Mouse (Mus musculus) NIH3T3 (cell line): Measurements from ENCODE around the gene Arfgap3.
"Not testable (repeated sequence)": the region's sequence is repeated elsewhere in the genome, so short reads cannot be mapped to it uniquely, and the experiment has no call there.

Source experiments
- DNase-seq: peaks from one replicate; pipeline ENCODE4 v3.0.0-alpha.2; 2012; ENCODE audit warnings: low read depth

The Arfgap3 gene

DNA sequence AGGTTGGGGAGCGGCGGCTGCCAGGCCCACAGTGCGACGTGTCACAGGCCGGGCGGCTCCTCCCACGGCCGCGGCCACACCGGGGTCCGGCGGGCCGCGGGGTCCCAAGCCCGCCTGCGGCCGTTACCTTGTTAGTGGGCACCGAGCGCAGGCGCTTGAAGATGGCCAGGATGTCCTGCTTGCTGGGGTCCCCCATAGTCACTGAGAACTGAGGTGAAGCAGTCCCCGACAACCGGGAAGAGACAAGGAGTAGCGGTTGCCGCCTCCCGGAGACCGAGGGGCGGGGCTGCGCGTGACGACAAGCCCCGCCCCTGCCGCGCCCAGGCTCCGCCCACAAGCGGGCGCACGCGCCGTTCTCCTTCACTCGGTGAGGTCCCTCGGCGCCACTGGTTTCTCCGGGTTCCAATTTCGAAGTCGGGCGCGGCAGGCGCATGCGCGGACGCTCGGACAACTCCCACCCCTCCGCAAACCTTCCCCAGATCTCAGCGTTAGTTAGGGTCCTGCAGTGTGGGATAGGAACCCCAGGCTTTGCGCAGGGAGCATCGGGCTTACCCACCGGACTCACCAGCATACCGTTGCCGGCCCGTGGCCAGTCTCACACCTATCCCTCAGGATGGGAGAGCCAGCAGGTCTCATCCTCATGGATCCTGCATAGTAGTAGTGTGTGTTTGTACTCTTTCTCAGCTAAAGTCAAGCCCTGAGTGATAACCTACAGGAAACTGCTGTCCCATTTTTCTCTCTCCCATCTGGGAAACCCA is at the start of gene Arfgap3:
Gene Arfgap3 (minus strand): TSS at position 294 of the 758 bp plus-strand sequence.
- DNase-seq = peak; percentile 96

DNA sequence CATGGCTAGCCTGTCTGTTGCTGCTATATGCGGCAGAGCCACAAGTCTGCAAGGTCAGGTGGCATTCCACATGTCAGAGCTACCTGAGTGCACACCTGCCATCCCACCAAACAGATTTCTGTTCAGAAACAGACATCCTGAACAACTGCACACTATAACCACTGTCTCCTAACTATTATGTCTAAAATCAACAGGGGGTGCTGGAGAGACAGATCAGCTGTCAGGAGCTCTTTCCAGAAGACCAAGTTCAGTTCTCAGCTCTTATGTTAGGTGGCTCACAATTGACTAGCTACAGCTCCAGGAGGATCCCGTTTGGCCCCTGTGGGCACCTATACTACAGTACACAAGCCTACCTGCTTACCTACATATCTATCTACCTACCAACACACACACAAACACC is 42.7 kb upstream of the Arfgap3 start:
- no peak for DNase-seq

DNA sequence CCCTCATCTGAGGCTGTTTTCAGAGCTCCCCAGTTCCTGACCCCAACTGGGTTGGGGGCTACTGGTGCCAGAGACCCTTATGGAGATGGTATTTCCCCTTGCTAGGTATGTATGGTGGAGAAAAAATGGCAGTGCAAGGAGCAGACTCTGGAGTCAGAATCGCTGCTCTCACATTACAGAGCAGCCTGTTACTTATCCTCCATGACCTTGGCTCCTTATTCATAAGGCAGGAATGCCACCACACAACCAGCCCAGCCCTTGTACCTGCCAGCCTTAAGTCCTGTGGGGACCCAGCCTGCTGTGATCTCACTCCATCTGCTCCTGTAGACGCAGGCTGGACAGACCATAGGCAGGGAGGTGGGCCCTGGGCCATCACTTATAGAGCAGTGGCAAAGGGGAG is 37.9 kb upstream of the Arfgap3 start:
- peak; percentile 44 for DNase-seq

DNA sequence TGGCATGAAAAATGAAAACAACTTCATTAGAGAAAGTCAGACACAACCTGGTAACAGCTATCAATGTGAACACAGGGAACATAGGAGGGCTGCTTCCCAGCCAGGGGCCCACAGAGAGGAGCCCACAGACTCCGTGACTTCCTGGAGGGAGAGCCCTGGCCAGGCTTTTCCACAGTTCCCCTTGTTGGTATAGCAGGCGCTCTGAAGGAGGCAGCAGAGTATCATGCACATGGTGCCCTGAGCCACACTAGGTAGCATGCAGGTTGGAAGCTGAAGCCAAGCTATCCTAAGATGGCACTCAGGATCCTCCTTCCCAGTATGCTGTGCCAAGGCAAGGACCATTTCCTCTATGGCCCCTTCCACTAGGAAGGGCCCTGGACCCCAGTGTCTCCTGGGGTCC is 33.6 kb upstream of the Arfgap3 start:
- peak; percentile 80 for DNase-seq

DNA sequence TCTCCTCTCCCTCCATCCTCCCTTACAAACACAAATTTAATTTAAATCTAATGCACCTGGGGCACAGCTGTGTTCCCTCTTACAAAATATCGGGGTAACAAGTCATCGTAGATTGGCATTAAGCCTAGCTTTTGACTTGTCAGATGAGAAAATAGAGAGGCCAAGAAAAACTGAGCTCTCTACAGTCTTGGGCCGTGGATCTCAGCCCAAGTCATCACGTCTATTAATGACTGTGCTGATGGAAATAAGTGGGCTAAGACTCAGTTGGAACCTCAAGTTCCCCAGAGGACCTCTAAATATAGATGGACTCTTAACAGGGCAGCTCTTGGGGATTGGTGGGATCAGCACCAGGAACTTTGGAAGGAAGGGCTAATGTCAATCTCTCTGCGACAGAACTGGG is 33.1 kb upstream of the Arfgap3 start:
- peak; percentile 80 for DNase-seq

DNA sequence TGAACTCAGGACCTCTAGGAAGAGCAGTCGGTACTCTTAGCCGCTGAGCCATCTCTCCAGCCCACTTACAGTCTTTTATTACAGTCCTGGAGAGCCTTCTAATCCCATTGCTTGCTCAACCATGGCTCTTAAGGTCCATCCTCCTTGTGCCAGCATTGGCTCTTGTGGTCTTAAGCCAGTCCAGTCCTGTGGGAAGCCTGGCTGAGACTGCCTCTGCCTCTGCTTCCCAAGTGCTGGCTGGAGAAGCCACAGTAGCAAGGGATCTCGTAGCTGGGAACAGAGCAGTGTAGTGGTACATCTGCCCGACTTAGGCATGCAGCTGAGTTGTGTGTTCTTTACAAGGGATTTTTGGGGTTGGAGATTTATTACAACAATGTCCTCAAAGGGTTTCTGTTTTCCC is 32.4 kb upstream of the Arfgap3 start:
- DNase-seq = no peak

DNA sequence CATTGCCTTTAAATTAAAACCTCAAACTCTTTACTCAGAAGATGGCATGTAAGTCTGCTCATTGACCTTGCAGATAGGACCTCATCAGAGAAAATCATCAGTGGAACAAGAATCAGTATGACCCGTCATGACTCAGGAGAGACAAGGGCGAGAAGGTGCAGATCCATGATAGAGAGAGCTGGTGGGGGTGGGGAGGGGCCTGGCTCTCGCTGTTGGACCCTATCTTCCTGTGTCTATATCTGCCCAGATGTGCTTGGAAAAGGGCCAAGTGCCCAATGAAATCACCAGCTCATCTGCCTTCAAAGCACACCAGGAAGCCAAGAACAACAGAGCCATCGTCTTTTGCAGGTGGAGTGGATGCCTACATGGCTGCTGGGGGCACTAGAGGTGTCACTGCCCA is 27.1 kb upstream of the Arfgap3 start:
- no peak for DNase-seq

DNA sequence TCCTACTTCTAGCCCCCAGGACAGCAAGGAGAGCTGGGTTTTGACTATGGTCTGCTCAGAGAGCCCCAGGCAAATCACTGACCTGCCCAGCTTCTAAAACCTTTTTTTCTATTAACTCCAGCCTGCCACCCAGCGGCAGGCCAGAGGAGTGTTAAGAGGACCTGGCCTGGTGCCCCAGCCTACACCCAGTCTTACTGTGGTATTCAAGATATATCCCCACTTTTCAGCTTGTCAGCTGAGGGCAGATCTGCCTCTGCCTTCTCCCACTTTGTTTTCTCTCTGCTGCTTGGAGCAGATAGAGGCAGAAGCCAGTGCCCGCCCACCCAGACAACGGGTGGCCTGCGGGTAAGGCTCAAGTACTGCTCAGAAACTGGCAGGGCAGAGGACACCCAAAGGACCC is 25.1 kb upstream of the Arfgap3 start:
- peak; percentile 91 for DNase-seq

DNA sequence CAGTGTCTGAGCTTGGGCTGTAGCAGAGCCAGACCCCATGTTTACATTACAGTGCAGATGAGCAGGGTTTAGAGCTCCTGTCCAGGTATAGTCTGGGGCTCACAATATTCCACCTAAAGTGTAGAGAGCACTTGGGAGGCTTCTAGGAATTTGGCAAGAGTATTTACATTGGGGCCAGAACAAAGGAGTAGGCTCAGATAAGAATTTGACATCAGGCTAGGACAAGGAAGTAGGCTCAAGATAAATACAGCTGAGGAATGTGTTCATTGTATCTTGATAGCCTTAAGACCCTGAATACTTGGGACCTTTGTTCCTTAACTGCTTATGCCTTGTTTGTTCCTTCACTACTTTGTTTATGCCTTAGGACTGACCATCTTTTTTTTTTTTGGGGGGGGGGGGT is 24.0 kb upstream of the Arfgap3 start:
- DNase-seq = no peak

DNA sequence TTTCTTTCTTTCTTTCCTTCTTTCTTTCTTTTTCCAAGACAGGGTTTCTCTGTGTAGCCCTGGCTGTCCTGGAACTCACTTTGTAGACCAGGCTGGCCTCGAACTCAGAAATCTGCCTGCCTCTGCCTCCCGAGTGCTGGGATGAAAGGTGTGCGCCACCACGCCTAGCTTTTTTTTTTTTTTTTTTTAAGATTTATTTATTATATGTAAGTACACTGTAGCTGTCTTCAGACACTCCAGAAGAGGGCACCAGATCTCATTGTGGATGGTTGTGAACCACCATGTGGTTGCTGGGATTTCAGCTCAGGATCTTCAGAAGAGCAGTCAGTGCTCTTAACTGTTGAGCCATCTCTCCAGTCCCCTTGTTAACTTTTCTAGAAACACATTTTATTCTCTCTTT is 18.7 kb upstream of the Arfgap3 start:
- not testable (repeated sequence) for DNase-seq

DNA sequence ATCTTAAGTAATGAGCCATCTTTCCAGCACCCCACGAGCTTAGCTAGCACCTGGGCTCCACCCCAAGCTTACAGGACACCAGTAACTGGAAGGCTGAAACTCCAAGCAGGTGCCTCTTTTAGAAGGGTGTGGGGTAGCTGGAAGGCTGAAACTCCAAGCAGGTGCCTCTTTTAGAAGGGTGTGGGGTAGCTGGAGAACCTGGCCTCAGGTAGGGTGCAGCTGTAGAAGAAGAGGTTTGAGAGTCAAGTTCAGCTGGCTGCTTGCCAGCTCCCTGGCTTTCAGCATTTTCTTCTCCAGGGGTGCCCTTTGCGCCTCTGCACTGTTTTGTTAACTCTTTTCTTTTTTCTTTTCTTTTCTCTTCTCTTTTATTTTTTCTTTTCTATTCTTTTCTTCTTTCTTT is 18.2 kb upstream of the Arfgap3 start:
- no peak for DNase-seq

DNA sequence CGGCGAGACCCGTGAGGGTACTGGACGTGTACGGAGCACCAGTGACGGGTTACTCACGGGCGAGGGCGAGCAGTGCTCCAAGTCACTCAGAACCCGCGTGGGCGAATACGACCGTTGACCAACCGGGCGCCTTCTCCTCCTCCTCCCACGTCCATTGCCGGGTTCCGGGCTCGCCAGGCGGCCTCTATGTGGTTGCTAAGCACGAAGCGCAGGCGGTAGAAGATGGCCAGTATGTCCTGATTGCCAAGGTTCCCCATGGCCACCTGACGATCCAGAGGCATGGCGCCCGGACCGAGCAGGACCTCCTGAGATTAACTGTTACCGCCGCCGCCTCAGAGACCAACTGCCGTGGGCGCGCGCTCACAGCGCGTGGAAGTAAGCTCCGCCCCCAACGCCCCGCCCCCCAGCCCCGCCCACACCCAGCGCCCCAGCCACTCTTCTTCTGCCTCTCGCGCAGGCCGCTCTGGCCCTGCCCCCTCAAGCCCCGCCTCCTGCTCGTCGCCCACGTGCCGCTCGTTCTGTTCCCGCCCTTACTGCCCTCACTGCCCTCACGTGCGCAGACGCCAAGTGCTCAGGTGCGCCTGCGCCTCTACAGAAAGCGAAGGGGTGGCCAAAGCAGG is 17.0 kb upstream of the Arfgap3 start:
- DNase-seq = no peak

DNA sequence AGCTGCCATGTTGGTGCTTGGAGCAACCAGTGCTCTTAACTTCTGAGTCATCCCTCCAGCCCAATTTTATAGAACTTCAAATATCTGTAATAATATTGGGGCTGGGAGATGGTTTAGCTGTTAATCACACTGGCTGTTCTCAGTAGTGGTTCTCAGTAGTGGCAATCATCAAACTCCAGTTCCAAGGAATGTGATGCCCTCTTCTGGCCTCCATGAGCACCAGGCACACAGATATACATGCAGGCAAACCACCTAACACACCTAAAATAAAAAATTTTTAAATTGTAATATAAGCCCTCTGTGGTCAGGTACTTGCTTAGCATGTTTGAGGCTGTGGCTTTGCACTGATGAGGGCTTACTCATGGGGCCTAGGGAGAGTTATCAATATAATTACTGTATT is 15.7 kb upstream of the Arfgap3 start:
- DNase-seq = no peak

DNA sequence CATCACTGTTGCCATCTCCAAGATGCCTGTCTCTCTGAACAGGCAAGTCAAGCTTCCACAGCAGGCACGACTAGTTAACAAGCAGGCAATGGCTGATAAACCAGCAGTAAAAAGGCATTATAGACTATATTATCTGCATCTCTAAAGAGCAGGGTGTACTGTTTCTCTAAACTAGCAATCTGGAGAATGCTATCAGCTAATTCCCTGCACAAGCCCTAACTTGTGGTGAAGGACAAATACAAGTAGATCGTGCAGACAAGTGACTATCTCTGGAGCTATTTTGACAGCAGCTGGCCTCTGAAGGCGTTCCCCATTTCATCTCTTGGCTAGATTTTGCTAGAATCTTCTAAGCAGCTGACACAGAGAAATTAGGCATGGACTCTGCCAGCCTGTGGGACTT is 14.1 kb upstream of the Arfgap3 start:
- no peak for DNase-seq

DNA sequence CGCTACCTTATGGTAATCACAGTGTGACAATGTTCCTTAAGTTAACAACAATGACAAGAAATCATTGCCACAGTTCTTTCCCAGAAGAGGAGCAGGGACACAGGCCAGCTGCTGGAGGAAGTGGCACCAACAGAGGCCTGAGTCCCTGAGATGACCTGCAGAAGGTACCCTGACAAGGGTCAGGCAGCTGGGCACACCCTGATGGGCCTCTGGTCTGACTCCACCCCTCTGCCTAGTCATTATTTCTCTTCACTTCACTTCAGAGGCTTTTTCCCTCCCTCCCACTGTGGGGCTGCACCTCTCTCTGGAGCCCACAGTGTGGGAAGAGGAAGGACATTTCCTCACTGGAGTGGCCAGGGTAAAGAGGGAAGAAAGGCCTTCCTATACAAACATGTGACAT is 12.8 kb upstream of the Arfgap3 start:
- not testable (repeated sequence) for DNase-seq

DNA sequence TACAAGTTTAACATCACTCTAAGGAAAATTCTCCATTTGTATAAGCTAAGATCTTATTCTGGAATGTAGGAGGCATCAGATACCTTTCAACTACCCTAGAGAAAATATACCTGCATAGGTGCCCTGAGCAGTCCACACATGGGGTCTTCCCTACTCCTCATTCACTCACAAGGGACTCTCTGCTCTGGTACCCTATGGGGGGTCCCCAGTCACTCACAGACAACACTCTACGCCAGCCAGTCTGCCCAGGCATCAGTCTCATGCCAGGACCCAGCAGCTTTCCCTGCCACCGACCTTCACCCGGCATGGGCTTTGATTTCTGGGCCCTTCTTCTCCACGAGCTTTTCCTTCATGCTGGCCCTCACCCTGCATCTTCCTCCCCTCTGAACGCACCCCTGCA is 10.9 kb upstream of the Arfgap3 start:
- not testable (repeated sequence) for DNase-seq

DNA sequence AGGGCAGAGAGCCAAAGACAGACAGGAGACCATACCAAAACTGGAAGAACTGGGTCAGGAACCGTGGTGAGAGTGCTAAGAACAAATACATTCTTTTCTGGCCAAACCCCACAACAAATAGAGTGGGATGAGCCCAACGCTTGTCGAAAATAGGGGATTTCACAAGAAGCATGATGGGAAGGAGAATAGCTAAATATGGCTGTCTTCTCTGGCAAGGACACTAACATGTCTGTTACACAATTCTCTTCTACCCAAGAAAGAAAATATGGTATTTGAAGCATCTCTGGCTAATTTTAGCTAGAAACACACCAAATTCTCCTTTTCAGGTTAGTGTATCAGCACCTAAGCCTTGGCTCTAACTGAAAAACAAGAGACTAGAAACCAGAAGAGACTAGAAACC is 10.1 kb upstream of the Arfgap3 start:
- peak; percentile 32 for DNase-seq

DNA sequence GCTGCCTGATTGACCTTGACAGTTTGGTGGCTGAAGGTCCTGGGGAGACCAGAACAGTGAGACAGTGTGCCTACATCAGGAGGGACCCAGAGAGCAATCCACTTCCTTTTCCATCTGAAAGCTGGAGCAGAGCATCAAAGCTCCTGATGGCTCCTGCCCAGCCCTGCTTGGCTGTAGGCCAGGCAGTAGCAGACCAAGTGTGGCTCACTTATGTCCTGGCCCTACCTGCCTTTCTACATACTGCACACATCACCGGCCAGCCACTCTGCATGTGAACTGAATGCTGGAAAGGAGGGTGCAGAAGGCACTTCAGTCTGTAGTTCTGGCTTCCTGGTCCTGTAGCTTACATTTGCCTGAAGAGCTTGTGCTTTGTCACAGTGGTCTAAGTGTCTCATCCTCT is 8.4 kb upstream of the Arfgap3 start:
- no peak for DNase-seq

DNA sequence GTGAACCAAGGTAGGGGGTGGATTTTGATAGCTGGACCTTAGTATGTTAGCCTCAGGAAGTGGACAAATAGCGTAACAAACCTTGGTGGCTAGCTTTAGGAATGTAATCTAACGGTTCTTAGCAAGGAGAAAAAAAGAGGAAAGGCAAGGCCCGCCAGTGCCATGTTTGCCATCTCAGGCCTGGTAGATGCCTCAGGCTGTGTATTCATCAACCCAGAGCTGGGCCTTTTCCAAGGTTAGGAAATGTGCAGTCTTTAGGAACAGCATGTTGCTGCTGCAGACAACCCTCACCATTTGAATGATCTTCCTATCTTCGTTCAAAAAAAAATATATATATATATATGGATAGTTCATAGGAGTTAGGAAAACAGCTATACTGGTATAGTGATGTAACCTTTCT is 1.5 kb upstream of the Arfgap3 start:
- DNase-seq = no peak

DNA sequence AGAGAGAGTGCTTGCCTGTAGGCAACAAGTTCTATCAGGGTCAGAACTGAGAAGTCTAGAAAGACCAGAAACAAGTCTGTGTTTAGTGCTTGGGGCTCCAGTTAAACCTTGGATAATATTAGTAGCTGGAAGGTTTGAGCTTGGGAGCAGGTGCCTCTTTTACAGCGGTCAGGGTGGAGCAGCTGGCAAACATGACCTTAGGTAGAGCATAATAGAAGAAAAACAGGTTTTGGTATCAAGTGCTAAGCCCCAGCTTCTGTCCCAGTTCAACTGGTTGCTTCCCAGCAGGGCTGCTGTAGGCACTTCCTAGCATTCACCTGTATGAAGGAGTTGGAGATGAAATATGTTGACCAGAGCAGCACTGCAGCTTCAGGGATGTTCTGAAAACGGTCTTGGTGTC is 812 bp upstream of the Arfgap3 start:
- DNase-seq = no peak

DNA sequence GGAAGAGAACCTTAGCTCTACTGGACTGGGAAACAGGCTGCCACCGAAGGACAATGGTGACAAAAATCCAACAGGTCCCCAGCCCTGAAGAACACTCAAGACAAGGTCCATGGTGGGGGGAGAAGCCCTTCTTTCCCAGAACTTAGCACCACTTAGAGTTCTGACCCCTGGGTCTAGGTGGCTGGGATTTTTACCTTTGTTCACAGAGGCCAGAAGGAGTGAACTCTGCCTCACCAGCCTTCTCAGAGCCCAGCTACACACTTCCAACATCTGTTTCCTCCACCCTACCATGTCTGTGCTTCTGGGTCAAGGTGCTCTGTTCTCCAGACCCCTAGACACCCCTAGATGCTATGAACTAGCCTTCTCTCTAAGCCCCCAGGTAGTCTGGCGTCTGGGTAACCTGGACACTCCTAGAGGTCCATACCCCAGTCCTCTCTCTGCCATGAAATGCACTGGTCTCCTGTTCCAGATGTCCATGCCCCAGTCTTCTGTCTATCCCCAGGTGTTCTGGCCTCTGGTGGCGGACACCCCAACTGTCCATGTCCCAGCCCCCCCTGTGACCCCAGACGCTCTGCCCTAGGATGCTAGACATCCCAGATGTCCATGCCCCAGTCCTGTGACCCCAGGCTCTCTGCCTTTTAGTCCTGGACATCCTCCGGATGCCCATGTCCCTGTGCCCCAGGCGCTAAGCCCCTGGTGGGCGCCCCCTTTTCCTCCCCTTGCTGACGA is 658 bp downstream of the Arfgap3 start:
- no peak for DNase-seq

DNA sequence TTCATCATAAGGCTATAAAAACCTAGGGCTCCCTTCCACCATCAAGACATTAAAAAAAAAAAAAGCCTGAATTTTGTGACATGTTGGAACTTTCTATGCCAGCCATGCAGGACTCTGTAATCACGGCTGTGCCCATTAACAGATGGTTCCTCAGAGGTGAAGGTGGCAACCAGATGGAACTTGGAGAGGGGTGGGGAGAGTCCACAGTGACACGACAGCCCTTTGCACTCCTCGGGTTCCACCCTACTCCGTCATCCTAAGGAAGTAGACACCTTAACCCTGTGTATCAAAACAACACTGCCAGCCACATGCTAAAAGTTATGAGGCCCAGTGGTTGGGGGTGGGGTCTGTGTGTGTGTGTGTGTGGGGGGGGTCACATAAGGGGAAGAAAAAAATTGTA is 1.3 kb downstream of the Arfgap3 start:
- no peak for DNase-seq

DNA sequence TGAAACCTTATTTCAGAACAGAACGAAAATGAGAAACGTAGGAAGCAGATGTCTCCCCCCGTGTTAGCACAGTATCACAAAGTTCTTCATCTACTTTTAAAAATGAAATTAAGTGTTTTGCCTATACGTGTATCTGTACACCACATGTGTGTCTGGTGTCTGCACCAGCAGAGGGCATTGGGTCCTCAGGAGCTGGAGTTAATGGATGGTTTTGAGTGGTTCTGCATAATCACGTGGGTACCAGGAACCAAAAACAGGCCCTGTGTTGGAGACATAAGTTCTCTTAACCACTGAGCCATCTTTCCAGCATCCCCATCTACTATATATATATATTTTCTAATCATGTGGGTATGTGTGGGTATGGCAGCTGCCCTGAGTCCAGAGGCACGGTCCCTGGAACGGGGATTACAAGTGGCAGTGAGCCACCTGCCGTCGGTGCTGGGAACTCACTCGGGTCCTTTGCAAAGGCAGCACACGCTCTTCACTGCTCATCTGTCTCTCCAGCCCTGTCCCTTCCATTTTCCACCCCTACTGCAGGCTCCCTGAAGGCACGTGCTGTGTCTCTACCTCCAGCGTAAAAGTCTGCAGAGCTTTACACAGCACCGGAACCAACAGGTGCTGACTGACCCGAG is 4.0 kb downstream of the Arfgap3 start:
- no peak for DNase-seq
